Mouse (Mus musculus) midbrain, embryonic 15.5 days (tissue): ENCODE data around the gene Pcdh15. TPM values are rescaled to one million over a fixed set of nuclear protein-coding genes. Genes with fewer than 3 reads are reported as not detected.

Source experiments
- ATAC-seq: fragments of 200-750 bp; cut with Nextera tagmentation; replicated peaks from 2 replicates; pipeline ENCODE4 v1.8.0; 2017; ENCODE audit warnings: moderate TSS enrichment
- H3K27ac ChIP-seq: fragments of 300-500 bp; sonication (generic); 2 replicates; pipeline ENCODE4 v1.5.1; 2015; ENCODE audit warnings: mild to moderate bottlenecking, inconsistent platforms
- H3K27me3 ChIP-seq: fragments of 300-500 bp; sonication (generic); replicated peaks from 2 replicates; pipeline ENCODE4 v1.6.1; 2015; ENCODE audit warnings: inconsistent platforms
- H3K36me3 ChIP-seq: fragments of 300-500 bp; sonication (generic); replicated peaks from 2 replicates; pipeline ENCODE4 v1.6.1; 2015; ENCODE audit warnings: inconsistent platforms
- H3K4me1 ChIP-seq: fragments of 300-500 bp; sonication (generic); 2 replicates; pipeline ENCODE4 v1.6.1; 2015; ENCODE audit warnings: inconsistent platforms
- H3K4me2 ChIP-seq: fragments of 300-500 bp; sonication (generic); 2 replicates; pipeline ENCODE4 v1.6.1; 2015; ENCODE audit warnings: inconsistent platforms, mild to moderate bottlenecking, moderate library complexity
- H3K4me3 ChIP-seq: fragments of 300-500 bp; sonication (generic); 2 replicates; pipeline ENCODE4 v1.5.1; 2015; ENCODE audit warnings: mild to moderate bottlenecking, inconsistent platforms
- H3K9ac ChIP-seq: fragments of 300-500 bp; sonication (generic); 2 replicates; pipeline ENCODE4 v1.6.1; 2015; ENCODE audit warnings: mild to moderate bottlenecking, inconsistent platforms
- H3K9me3 ChIP-seq: fragments of 300-500 bp; sonication (generic); 2 replicates; pipeline ENCODE4 v1.6.1; 2016; ENCODE audit warnings: inconsistent platforms
- WGBS: fragments of 180-500 bp; shearing (Covaris S2); methylation state at CpG from one replicate; pipeline ENCODE4 v1.1.7; 2015; ENCODE audit warnings: mixed read lengths; 5-methylcytosine and 5-hydroxymethylcytosine counted together
- polyA plus RNA-seq: library from polyadenylated mRNA; unstranded; fragments of >200 nt; fragmentation: Nextera tagmentation; extraction: Ambion mirVana; gene quantifications from 2 replicates; pipeline ENCODE4 v1.2.1, GENCODE M21; 2015

Gene Pcdh15
- polyA plus RNA-seq, 1 experiment from 2014 or later = 13.3 TPM

DNA sequence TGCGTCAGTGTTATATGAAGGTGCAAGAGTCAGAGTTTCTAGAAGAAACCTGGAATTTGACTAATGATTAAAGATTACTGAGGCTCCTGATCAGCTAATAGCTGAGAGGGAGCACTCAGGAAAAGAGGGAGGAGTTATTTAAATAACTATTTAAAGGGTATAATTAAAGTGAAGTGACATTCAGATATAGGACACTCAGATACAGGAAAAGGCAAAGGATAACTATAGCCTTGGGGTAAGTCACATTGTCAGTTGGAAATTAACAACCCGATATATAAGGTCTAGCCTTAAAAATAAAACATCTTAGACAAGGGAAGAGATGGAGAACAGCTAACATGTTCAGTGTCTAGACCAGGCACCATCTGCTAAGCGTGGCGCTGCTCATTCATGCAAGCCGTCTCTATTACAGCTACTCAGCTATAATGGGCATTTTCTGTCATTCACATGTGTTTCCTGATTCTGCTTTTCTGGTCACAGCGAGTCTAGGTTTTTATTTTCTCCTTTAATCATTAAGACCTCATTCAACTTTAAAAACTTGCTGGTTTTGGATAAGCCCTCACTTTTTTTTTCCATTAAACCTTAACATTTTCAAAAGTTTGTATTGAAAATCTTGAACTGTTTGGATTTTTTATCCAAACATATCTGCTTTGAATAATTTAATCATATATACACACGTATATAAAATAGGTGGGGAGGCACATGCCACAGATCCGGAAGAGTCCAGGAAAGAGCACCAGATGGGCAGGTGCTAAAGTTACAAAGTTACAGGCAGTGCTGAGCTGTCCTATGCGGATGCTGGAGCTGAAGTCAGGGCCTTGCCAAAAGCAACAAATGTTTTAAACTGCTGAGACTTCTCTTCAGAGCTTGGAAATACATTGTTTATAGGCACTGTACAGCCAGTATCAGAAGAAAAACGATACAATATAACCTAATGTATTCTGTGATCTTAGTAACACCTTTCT lies 1288.7 kb downstream of the Pcdh15 start:
- no peak for ATAC-seq
- 69% methylated on average over 10 of the region's 10 CpGs for WGBS

DNA sequence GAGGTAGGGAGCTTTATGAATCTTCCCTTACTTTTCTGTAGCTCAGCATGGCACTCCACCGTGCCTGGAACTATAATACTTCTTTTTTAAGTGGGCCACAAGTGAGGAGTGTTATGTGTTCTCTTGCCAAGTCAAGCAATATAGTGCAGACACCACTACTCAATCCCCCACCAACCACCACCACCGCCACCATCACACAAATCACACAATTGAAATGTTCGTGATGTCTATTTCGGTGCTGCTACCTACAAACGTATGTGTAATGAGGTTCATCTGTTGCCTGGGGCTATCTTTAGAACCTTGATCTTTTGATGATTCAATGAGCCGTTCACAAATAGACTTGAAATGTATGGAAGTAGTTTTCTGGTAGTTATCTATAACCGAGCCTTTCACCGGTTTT lies 1304.0 kb downstream of the Pcdh15 start:
- no peak overlapping the region for H3K27ac ChIP-seq
- no peak overlapping the region for H3K4me2 ChIP-seq
- H3K4me1 ChIP-seq = no peaks in the 10 kb centered on the region
- WGBS = 86% methylated on average over 8 of the region's 8 CpGs
- H3K9me3 ChIP-seq = no peaks in the 10 kb centered on the region
- H3K36me3 ChIP-seq = no peaks in the 10 kb centered on the region
- no peak overlapping the region for H3K4me3 ChIP-seq
- ATAC-seq = no peak
- H3K9ac ChIP-seq = no peak overlapping the region
- H3K27me3 ChIP-seq = no peaks in the 10 kb centered on the region

More for the DNA sequence above, 1288.7 kb downstream of the Pcdh15 start:
- no peak overlapping the region for H3K4me3 ChIP-seq
- no peak overlapping the region for H3K9ac ChIP-seq
- H3K4me1 ChIP-seq = no peaks in the 10 kb centered on the region
- H3K27ac ChIP-seq = no peak overlapping the region
- H3K36me3 ChIP-seq = no peaks in the 10 kb centered on the region
- no peaks in the 10 kb centered on the region for H3K27me3 ChIP-seq
- no peak overlapping the region for H3K4me2 ChIP-seq
- H3K9me3 ChIP-seq = no peaks in the 10 kb centered on the region

DNA sequence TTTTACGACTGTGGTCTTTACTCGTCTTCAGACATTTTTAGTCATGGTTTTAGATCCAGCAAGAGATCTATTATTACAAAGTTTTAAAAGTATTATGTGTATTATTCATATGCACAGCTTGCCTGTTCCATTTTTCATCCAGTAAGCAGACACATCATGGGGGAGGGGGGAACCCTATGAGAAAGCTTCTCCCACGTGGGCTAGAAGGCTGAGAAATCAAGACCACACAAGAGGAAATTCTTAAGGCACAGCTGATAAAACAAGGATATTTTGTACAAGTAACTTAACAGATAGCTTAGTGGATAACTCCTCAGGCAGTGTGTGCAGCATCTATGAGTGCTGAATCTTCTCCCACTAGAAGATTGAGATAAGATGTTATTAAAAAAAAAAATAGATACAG lies 1314.9 kb downstream of the Pcdh15 start:
- no peak for ATAC-seq
- no peak overlapping the region for H3K27ac ChIP-seq
- no peaks in the 10 kb centered on the region for H3K9me3 ChIP-seq
- no peaks in the 10 kb centered on the region for H3K36me3 ChIP-seq
- H3K9ac ChIP-seq = no peak overlapping the region
- H3K4me1 ChIP-seq = no peaks in the 10 kb centered on the region
- no peaks in the 10 kb centered on the region for H3K27me3 ChIP-seq
- no peak overlapping the region for H3K4me3 ChIP-seq
- WGBS = 52% methylated on average over 3 of the region's 3 CpGs
- no peak overlapping the region for H3K4me2 ChIP-seq

DNA sequence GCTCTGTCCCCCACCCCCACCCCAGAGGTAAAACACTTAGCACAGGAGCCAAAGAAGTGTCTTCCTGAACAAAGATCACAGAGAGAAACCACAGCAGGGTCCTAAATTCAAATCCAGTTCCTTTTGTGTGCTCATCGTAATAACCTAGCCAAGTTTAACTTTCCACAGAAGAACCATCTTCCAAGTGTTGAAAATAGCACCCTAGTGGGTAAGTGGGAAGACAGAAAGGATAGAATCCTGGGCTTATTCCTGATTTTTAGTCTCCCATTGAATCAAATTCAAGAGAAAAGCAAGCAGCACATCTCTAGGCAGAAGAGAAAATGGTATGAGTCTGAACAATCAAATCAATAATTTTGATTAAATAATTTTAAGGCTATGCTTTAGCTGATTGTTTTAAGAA lies 1315.8 kb downstream of the Pcdh15 start:
- no peak overlapping the region for H3K4me3 ChIP-seq
- H3K4me1 ChIP-seq = no peaks in the 10 kb centered on the region
- WGBS = 66% methylated on average over 1 of the region's 1 CpGs
- no peak overlapping the region for H3K9ac ChIP-seq
- no peaks in the 10 kb centered on the region for H3K9me3 ChIP-seq
- no peak overlapping the region for H3K4me2 ChIP-seq
- no peaks in the 10 kb centered on the region for H3K27me3 ChIP-seq
- H3K36me3 ChIP-seq = no peaks in the 10 kb centered on the region
- no peak for ATAC-seq
- H3K27ac ChIP-seq = no peak overlapping the region

DNA sequence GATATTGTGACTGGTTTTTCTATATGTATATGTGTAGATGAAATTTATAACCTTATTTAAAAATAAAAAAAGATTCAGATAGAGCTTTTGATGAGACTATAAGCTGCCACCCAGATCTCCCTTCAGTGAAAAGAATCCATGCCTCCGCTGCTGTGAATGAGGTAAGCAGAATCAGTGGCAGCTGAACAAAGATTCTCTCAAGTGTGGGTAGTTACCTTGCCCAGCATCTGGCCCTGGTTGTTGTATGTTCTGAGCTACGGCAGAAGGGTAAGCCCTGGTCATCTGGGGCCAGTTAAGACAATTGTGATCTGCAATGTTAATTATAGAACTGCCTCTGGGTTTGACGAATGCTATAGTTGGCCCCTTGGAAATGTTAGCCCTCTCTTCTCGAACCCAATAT lies 1316.2 kb downstream of the Pcdh15 start:
- H3K9me3 ChIP-seq = no peaks in the 10 kb centered on the region
- H3K27ac ChIP-seq = no peak overlapping the region
- no peak overlapping the region for H3K4me3 ChIP-seq
- H3K27me3 ChIP-seq = no peaks in the 10 kb centered on the region
- no peaks in the 10 kb centered on the region for H3K4me1 ChIP-seq
- 54% methylated on average over 4 of the region's 4 CpGs for WGBS
- no peak overlapping the region for H3K4me2 ChIP-seq
- ATAC-seq = no peak
- H3K9ac ChIP-seq = no peak overlapping the region
- H3K36me3 ChIP-seq = no peaks in the 10 kb centered on the region

DNA sequence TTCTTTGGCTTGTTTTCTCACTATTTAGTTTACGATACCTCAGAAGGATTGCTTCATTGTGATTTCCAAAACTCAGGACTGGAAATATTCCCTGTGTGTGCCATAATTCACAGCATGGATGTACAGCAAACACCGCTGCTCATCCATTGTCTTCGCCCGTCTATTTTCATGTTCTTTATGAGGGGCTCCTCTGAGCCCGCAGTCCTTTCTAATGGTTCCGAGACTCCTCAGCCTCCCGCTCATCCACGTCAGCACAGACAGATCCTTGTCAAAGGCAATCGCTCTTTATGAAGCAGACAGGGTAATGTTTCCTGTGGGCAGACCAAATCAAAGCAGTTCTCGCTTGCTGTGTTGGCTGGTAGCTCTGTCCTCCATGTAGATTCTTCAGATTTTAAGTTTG lies 1316.8 kb downstream of the Pcdh15 start:
- no peak for ATAC-seq
- H3K4me2 ChIP-seq = no peak overlapping the region

DNA sequence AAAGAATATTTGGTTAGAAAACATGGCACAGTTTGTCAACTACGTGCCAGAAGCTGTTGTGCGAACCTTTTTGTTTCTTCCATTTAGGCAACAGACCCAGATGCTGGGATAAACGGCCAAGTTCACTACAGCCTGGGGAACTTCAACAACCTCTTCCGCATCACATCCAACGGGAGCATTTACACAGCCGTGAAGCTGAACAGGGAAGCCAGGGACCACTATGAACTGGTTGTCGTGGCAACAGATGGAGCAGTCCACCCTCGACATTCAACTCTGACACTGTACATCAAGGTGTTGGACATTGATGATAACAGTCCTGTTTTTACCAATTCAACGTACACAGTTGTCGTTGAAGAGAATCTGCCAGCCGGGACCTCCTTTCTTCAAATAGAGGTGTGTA lies 1350.9 kb downstream of the Pcdh15 start:
- H3K9ac ChIP-seq = no peak overlapping the region
- 68% methylated on average over 11 of the region's 11 CpGs for WGBS
- peaks cover 5% of the 10 kb centered on the region; the same call in 1 of the 2 replicates for H3K4me1 ChIP-seq
- no peak overlapping the region for H3K4me2 ChIP-seq
- no peaks in the 10 kb centered on the region for H3K27me3 ChIP-seq
- no peaks in the 10 kb centered on the region for H3K36me3 ChIP-seq
- peak; percentile 60; the same call in 1 of the 2 replicates for ATAC-seq
- H3K4me3 ChIP-seq = no peak overlapping the region
- no peaks in the 10 kb centered on the region for H3K9me3 ChIP-seq
- H3K27ac ChIP-seq = no peak overlapping the region

More for the DNA sequence above, 1316.8 kb downstream of the Pcdh15 start:
- 72% methylated on average over 10 of the region's 10 CpGs for WGBS
- H3K27me3 ChIP-seq = no peaks in the 10 kb centered on the region
- H3K27ac ChIP-seq = no peak overlapping the region
- H3K9ac ChIP-seq = no peak overlapping the region
- no peaks in the 10 kb centered on the region for H3K36me3 ChIP-seq
- H3K4me1 ChIP-seq = no peaks in the 10 kb centered on the region
- H3K4me3 ChIP-seq = no peak overlapping the region
- H3K9me3 ChIP-seq = no peaks in the 10 kb centered on the region

DNA sequence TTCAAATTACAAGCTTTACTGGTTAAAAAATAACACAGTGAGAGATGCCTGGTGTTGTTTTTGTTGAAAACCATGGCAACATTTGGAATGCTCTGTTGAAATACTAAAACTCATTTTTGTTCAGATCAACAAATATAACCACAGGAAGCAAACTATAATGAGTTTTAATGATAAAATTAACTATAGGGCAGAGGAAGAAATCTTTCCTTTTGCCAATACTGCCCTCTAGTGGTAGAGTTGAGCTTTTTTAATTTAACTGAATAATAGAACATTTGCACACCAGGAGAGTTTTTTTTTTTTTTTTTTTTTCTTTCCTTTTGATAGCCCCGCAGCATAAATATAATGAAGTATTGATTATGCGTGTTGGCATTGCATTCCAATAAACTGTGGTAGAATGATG lies 1364.8 kb downstream of the Pcdh15 start:
- WGBS = 15% methylated on average over 2 of the region's 2 CpGs
- no peaks in the 10 kb centered on the region for H3K36me3 ChIP-seq
- H3K4me3 ChIP-seq = no peak overlapping the region
- H3K9me3 ChIP-seq = no peaks in the 10 kb centered on the region
- no peaks in the 10 kb centered on the region for H3K27me3 ChIP-seq
- no peak overlapping the region for H3K9ac ChIP-seq
- H3K4me1 ChIP-seq = no peaks in the 10 kb centered on the region
- H3K27ac ChIP-seq = no peak overlapping the region
- no peak overlapping the region for H3K4me2 ChIP-seq
- ATAC-seq = peak; percentile 6; the same call in 1 of the 2 replicates

DNA sequence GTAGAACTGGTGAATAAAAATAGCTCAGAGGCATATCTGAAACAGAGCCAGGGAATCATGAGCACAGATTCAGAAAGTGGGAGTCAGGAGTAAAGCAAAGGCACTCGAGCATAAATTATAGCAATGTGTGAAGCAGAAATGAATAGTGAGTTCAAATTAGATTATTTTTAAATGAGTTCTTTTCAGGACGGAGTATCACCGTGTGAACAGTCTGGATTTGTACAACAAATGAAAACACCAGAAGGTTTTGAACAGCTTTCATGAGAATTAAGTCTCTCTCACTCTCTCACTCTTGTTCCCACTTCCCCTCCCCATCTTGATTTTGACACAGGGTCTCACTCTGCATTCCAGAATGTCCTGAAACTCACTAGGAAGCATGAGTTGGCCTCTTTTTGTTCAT lies 1381.6 kb downstream of the Pcdh15 start:
- H3K4me1 ChIP-seq = no peaks in the 10 kb centered on the region
- 65% methylated on average over 3 of the region's 3 CpGs for WGBS
- H3K27ac ChIP-seq = no peak overlapping the region
- ATAC-seq = no peak
- no peaks in the 10 kb centered on the region for H3K36me3 ChIP-seq
- H3K9ac ChIP-seq = no peak overlapping the region
- no peak overlapping the region for H3K4me3 ChIP-seq
- no peaks in the 10 kb centered on the region for H3K27me3 ChIP-seq
- no peak overlapping the region for H3K4me2 ChIP-seq
- H3K9me3 ChIP-seq = no peaks in the 10 kb centered on the region

DNA sequence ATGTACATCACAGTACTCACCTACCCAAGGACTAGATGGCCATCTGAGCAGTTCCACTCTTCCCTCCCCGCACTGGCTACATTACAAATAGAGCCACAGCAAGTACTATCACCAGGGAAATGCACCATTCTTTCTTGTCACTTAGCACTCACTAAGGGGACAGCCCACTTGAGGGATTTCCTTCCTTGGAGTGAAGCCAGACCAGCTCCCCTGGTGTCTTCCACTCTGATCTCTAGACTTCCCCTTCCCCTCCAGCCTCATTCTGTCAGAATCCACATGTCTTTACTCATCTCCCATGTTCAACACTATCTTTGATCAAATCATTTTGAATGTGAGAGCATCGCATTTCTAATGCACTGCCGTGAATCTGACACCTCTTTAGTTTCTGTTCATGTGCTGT lies 1413.2 kb downstream of the Pcdh15 start:
- ATAC-seq = no peak
- H3K27ac ChIP-seq = no peak overlapping the region

DNA sequence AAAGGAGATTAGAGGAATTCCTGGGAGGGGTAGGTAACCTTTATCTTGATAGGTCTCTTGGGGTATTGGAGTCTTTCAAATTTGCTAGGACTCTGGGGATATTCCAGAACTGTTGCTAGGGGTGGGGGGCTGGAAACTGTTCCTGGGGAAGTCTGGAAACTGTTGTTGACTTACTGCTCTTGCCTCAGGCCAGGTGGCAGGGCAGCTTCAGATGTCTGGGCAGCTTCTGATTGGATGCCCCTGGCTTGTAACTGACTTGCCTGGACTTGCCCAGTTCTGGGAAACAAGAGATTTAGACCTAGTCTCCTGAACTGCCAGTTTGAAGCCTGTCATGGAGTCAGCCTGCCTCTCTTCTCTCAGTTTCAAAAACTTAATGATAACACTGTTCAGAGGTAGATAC lies 1414.6 kb downstream of the Pcdh15 start:
- Histone ChIP-seq H3K9me3 (no peaks in the 10 kb centered on the region), H3K36me3 (no peaks in the 10 kb centered on the region), H3K4me3 (no peak overlapping the region), H3K4me2 (no peak overlapping the region), H3K4me1 (no peaks in the 10 kb centered on the region), H3K27ac (no peak overlapping the region), H3K9ac (no peak overlapping the region), H3K27me3 (no peaks in the 10 kb centered on the region)
- ATAC-seq = no peak

More for the DNA sequence above, 1413.2 kb downstream of the Pcdh15 start:
- no peaks in the 10 kb centered on the region for H3K4me1 ChIP-seq
- H3K36me3 ChIP-seq = no peaks in the 10 kb centered on the region
- WGBS = 68% methylated on average over 3 of the region's 3 CpGs
- H3K4me2 ChIP-seq = no peak overlapping the region
- H3K9ac ChIP-seq = no peak overlapping the region
- no peaks in the 10 kb centered on the region for H3K27me3 ChIP-seq
- no peak overlapping the region for H3K4me3 ChIP-seq
- H3K9me3 ChIP-seq = no peaks in the 10 kb centered on the region

DNA sequence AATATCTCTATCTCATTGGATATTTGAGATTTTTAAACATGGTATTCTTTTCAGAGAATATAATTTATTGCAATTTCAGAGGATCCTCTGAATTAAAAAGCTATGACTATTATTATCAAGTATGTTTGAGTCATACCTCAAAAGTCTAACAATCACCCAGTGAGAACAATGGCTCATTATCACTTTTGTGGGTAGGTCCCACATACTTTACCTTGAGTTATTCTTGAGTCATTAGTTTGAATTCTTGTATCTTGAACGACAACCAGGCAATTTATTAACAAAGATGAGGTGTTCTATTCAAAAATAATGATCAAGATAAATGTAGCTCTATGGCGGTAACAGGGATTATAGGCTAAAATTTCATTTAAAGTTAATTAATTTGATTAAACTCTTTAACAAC lies 1439.2 kb downstream of the Pcdh15 start:
- no peak for ATAC-seq
- no peaks in the 10 kb centered on the region for H3K4me1 ChIP-seq
- no peak overlapping the region for H3K4me3 ChIP-seq
- H3K9me3 ChIP-seq = no peaks in the 10 kb centered on the region
- 89% methylated on average over 2 of the region's 2 CpGs for WGBS
- no peaks in the 10 kb centered on the region for H3K27me3 ChIP-seq
- H3K4me2 ChIP-seq = no peak overlapping the region
- H3K9ac ChIP-seq = no peak overlapping the region
- H3K36me3 ChIP-seq = no peaks in the 10 kb centered on the region
- H3K27ac ChIP-seq = no peak overlapping the region

DNA sequence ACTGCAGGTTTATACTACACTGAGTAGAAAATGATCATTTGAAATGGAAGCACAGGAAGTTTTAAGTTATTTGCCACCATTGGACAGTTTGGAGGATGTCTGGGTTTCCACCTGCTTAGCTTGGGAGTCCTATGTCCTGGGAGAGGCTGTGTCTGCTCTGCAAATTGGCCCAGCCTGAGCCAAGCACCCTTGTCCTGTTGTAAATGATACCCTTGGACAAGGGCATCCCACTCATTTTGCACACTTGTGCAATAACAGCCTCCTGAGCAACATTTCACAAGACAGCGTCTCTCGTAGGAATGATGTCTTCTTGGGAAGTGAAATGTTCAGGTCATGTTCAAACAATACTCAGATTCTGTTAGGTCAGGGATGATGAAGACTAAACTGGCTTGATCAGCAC lies 1456.2 kb downstream of the Pcdh15 start:
- Histone ChIP-seq H3K4me1 (no peaks in the 10 kb centered on the region), H3K9ac (no peak overlapping the region), H3K36me3 (no peaks in the 10 kb centered on the region), H3K27ac (no peak overlapping the region), H3K9me3 (no peaks in the 10 kb centered on the region), H3K27me3 (no peaks in the 10 kb centered on the region), H3K4me2 (no peak overlapping the region), H3K4me3 (no peak overlapping the region)
- WGBS = 85% methylated on average over 2 of the region's 2 CpGs
- no peak for ATAC-seq
